Mouse (Mus musculus): Measurements from ENCODE around the gene S1pr5. TPM values are rescaled to one million over a fixed set of nuclear protein-coding genes. Genes with fewer than 3 reads are reported as not detected.

Gene S1pr5
- polyA plus RNA-seq, 2 experiments: 1.6 to 2.5 TPM

GRCm38 (mm10) chr9:21221383-21221929, 26.8 kb downstream of the S1pr5 start:
- no peaks in the 10 kb centered on the region for H3K27me3 ChIP-seq (ENCODE audit: control insufficient read depth, insufficient read depth, low read length)
- DNase-seq (ENCODE audit: low spot score): peak; percentile 82
- no peak overlapping the region for H3K27ac ChIP-seq (replicated peaks; ENCODE audit: low read depth, low read length)
- no peak overlapping the region for H3K9ac ChIP-seq (ENCODE audit: low read depth, low read length, severe bottlenecking)
- H3K4me1 ChIP-seq (ENCODE audit: control insufficient read depth, insufficient read depth, low read length): peaks cover 3% of the 10 kb centered on the region; the same call in 1 of the 2 replicates
- TF ChIP-seq POLR2A (IDR thresholded peaks at IDR 0.05; ENCODE audit: borderline replicate concordance, extremely low read depth, insufficient read depth, insufficient read length): no peak
- H3K4me2 ChIP-seq (replicated peaks; ENCODE audit: low read depth, low read length, severe bottlenecking): no peak overlapping the region
- no peak overlapping the region for H3K4me3 ChIP-seq (replicated peaks; ENCODE audit: low read length)
- ATAC-seq (ENCODE audit: low FRiP score, low read depth): peak; percentile 36; the same call in 1 of the 2 replicates
- no peaks in the 10 kb centered on the region for H3K36me3 ChIP-seq (ENCODE audit: control insufficient read depth, insufficient read depth, low read length)
- WGBS: 17% methylated on average over 7 of the region's 7 CpGs
- no peaks in the 10 kb centered on the region for H3K9me3 ChIP-seq (ENCODE audit: control insufficient read depth, low read length)

- Histone ChIP-seq H3K9me3 (ENCODE audit: control insufficient read depth, low read length) (no peaks in the 10 kb centered on the region), H3K9ac (ENCODE audit: low read depth, low read length, severe bottlenecking) (no peak overlapping the region), H3K4me1 (ENCODE audit: control insufficient read depth, insufficient read depth, low read length) (peaks cover 3% of the 10 kb centered on the region; the same call in 1 of the 2 replicates), H3K27me3 (ENCODE audit: control insufficient read depth, insufficient read depth, low read length) (no peaks in the 10 kb centered on the region), H3K4me3 (replicated peaks; ENCODE audit: low read length) (0 out of 2 replicates have a peak overlapping the region, but pooled peaks have one; percentile 15), H3K36me3 (ENCODE audit: control insufficient read depth, insufficient read depth, low read length) (no peaks in the 10 kb centered on the region), H3K27ac (replicated peaks; ENCODE audit: low read depth, low read length) (no peak overlapping the region), H3K4me2 (replicated peaks; ENCODE audit: low read depth, low read length, severe bottlenecking) (peak overlapping the region; percentile 36)
- DNase-seq (ENCODE audit: low spot score): peak; percentile 89
- ATAC-seq (ENCODE audit: low FRiP score, low read depth): peak; percentile 78
- TF ChIP-seq POLR2A (IDR thresholded peaks at IDR 0.05; ENCODE audit: borderline replicate concordance, extremely low read depth, insufficient read depth, insufficient read length): no peak
- WGBS: 16% methylated on average over 21 of the region's 21 CpGs
Observed at GRCm38 (mm10) chr9:21220490-21221382, 27.5 kb downstream of the S1pr5 start.

GRCm38 (mm10) chr9:21219820-21220219, 28.4 kb downstream of the S1pr5 start:
- Histone ChIP-seq H3K27me3 (ENCODE audit: control insufficient read depth, insufficient read depth, low read length) (no peaks in the 10 kb centered on the region), H3K4me2 (replicated peaks; ENCODE audit: low read depth, low read length, severe bottlenecking) (no peak overlapping the region), H3K9ac (ENCODE audit: low read depth, low read length, severe bottlenecking) (no peak overlapping the region), H3K27ac (replicated peaks; ENCODE audit: low read depth, low read length) (no peak overlapping the region), H3K9me3 (ENCODE audit: control insufficient read depth, low read length) (no peaks in the 10 kb centered on the region), H3K4me1 (ENCODE audit: control insufficient read depth, insufficient read depth, low read length) (peaks cover 3% of the 10 kb centered on the region; the same call in 1 of the 2 replicates), H3K36me3 (ENCODE audit: control insufficient read depth, insufficient read depth, low read length) (no peaks in the 10 kb centered on the region), H3K4me3 (replicated peaks; ENCODE audit: low read length) (no peak overlapping the region)
- TF ChIP-seq POLR2A (IDR thresholded peaks at IDR 0.05; ENCODE audit: borderline replicate concordance, extremely low read depth, insufficient read depth, insufficient read length): no peak
- WGBS: 52% methylated on average over 3 of the region's 3 CpGs
- DNase-seq (ENCODE audit: low spot score) (no peak), ATAC-seq (ENCODE audit: low FRiP score, low read depth) (no peak)

- WGBS: 68% methylated on average over 24 of the region's 25 CpGs
- Histone ChIP-seq H3K9ac (ENCODE audit: low read depth, low read length, severe bottlenecking) (no peak overlapping the region), H3K27me3 (ENCODE audit: control insufficient read depth, insufficient read depth, low read length) (no peaks in the 10 kb centered on the region), H3K36me3 (ENCODE audit: control insufficient read depth, insufficient read depth, low read length) (no peaks in the 10 kb centered on the region), H3K4me1 (ENCODE audit: control insufficient read depth, insufficient read depth, low read length) (peaks cover 3% of the 10 kb centered on the region; the same call in 1 of the 2 replicates), H3K4me3 (replicated peaks; ENCODE audit: low read length) (no peak overlapping the region), H3K4me2 (replicated peaks; ENCODE audit: low read depth, low read length, severe bottlenecking) (no peak overlapping the region), H3K9me3 (ENCODE audit: control insufficient read depth, low read length) (no peaks in the 10 kb centered on the region), H3K27ac (replicated peaks; ENCODE audit: low read depth, low read length) (no peak overlapping the region)
- DNase-seq (ENCODE audit: low spot score) (no peak), ATAC-seq (ENCODE audit: low FRiP score, low read depth) (no peak)
- TF ChIP-seq POLR2A (IDR thresholded peaks at IDR 0.05; ENCODE audit: borderline replicate concordance, extremely low read depth, insufficient read depth, insufficient read length): no peak
Observed at GRCm38 (mm10) chr9:21216050-21216841, 32.0 kb downstream of the S1pr5 start.

- no peak overlapping the region for H3K4me2 ChIP-seq (replicated peaks; ENCODE audit: low read depth, low read length, severe bottlenecking)
- no peaks in the 10 kb centered on the region for H3K9me3 ChIP-seq (ENCODE audit: control insufficient read depth, low read length)
- H3K9ac ChIP-seq (ENCODE audit: low read depth, low read length, severe bottlenecking): no peak overlapping the region
- ATAC-seq (ENCODE audit: low FRiP score, low read depth) (no peak), DNase-seq (ENCODE audit: low spot score) (no peak)
- no peaks in the 10 kb centered on the region for H3K27me3 ChIP-seq (ENCODE audit: control insufficient read depth, insufficient read depth, low read length)
- WGBS: 27% methylated on average over 7 of the region's 7 CpGs
- TF ChIP-seq POLR2A (IDR thresholded peaks at IDR 0.05; ENCODE audit: borderline replicate concordance, extremely low read depth, insufficient read depth, insufficient read length): no peak
- no peak overlapping the region for H3K27ac ChIP-seq (replicated peaks; ENCODE audit: low read depth, low read length)
- no peaks in the 10 kb centered on the region for H3K36me3 ChIP-seq (ENCODE audit: control insufficient read depth, insufficient read depth, low read length)
- no peak overlapping the region for H3K4me3 ChIP-seq (replicated peaks; ENCODE audit: low read length)
- no peaks in the 10 kb centered on the region for H3K4me1 ChIP-seq (ENCODE audit: control insufficient read depth, insufficient read depth, low read length)
Observed at GRCm38 (mm10) chr9:21213617-21214190, 34.5 kb downstream of the S1pr5 start.

Data from limb, embryonic 14.5 days (tissue).